8 mouse cellular contexts compared by ENCODE assay signal in the genomic region with DNA sequence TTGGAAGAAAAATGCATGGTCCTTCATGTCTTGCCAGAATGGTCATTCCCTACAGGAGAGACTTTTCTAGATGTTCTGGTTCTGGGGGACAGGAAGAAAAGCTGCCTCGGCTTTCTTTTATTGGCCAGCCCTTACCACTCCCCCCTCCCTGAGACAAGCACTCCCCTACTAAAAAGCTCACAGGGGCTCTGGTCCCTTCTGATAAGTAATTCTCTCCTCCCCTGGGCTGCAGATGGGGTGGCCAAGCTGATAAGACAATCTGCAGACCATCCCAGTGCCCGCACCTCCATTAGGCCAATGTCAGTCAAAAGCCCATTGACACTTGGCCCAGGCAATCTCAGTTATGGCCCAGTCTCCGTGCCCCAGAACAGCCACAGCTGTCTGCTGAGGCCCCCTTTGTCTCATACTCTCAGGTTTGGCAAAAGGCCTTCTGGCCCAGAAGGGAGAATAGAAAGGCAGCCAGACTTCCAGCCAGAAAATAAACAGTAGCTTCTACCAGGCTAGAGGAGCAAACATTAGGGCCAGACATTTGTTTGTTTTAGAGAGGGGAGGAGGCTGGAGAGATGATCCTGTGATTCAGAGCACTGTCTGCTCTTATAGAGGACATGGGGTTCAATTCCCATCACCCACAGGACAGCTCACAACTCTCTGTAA. TPM values are rescaled to one million over a fixed set of nuclear protein-coding genes. Genes with fewer than 3 reads are reported as not detected.
DNase-seq lines count a peak whose midpoint lies in the region; ATAC-seq and TF ChIP-seq lines count a peak whose summit lies in the region.

No protein-coding gene starts in this region.

- no peak overlapping the region for H3K9ac ChIP-seq in stomach, embryonic 14.5 days (replicated peaks; ENCODE audit: low read depth, low read length)
- no peak overlapping the region for H3K9ac ChIP-seq in stomach, postnatal 0 days (ENCODE audit: low read length)
- H3K9ac ChIP-seq in lung, embryonic 16.5 days (ENCODE audit: low read length), result no peak overlapping the region

- H3K27ac ChIP-seq in stomach, embryonic 14.5 days (ENCODE audit: low read length), result peak overlapping the region; percentile 52; the same call in 1 of the 2 replicates
- H3K27ac ChIP-seq in stomach, postnatal 0 days (replicated peaks), result no peak overlapping the region
- peak overlapping the region; percentile 86 for H3K27ac ChIP-seq in lung, embryonic 16.5 days (ENCODE audit: low read length)
- H3K27ac ChIP-seq in cerebellum, adult 2 months (ENCODE audit: insufficient read depth, low read length), result no peak overlapping the region

- no peak overlapping the region for H3K4me2 ChIP-seq in stomach, embryonic 14.5 days (replicated peaks; ENCODE audit: low read depth, low read length)
- H3K4me2 ChIP-seq in stomach, postnatal 0 days (replicated peaks; ENCODE audit: low read depth), result no peak overlapping the region
- peak overlapping the region; percentile 98 for H3K4me2 ChIP-seq in lung, embryonic 16.5 days (ENCODE audit: low read depth, low read length)

- no peak for DNase-seq in stomach, postnatal 0 days (ENCODE audit: low spot score)
- DNase-seq in heart, postnatal 4 days, result peak; percentile 49
- DNase-seq in adrenal gland, adult 2 months, result no peak
- DNase-seq in cerebellum, adult 2 months, result no peak
- no peak for DNase-seq in right cerebral cortex, postnatal 25 days
- no peak for DNase-seq in cerebellum, adult 18-20 months

- H3K27me3 ChIP-seq in stomach, embryonic 14.5 days (ENCODE audit: control insufficient read depth, insufficient read depth, low read length), result no peaks in the 10 kb centered on the region
- no peaks in the 10 kb centered on the region for H3K27me3 ChIP-seq in stomach, postnatal 0 days (ENCODE audit: control insufficient read depth, insufficient read depth, low read length)
- H3K27me3 ChIP-seq in lung, embryonic 16.5 days (ENCODE audit: control insufficient read depth, insufficient read depth, low read depth, low read length), result no peaks in the 10 kb centered on the region
- H3K27me3 ChIP-seq in cerebellum, adult 2 months (ENCODE audit: control insufficient read depth, insufficient read depth, low read length), result no peaks in the 10 kb centered on the region

- peaks cover 4% of the 10 kb centered on the region; the same call in 1 of the 2 replicates for H3K4me1 ChIP-seq in stomach, embryonic 14.5 days (ENCODE audit: control insufficient read depth, insufficient read depth, low read length)
- 0 out of 2 replicates have a peak, but pooled peaks cover 3% of the 10 kb centered on the region for H3K4me1 ChIP-seq in stomach, postnatal 0 days (replicated peaks; ENCODE audit: control insufficient read depth, insufficient read depth)
- H3K4me1 ChIP-seq in lung, embryonic 16.5 days (replicated peaks; ENCODE audit: control insufficient read depth, insufficient read depth, low read length), result peaks cover 37% of the 10 kb centered on the region
- H3K4me1 ChIP-seq in cerebellum, adult 2 months (ENCODE audit: control insufficient read depth, insufficient read depth, low read length), result no peaks in the 10 kb centered on the region

- no peak overlapping the region for H3K4me3 ChIP-seq in stomach, embryonic 14.5 days (ENCODE audit: low read depth, low read length)
- no peak overlapping the region for H3K4me3 ChIP-seq in stomach, postnatal 0 days (ENCODE audit: low read depth, low read length)
- peak overlapping the region; percentile 3; the same call in 1 of the 2 replicates for H3K4me3 ChIP-seq in lung, embryonic 16.5 days (ENCODE audit: low read length)
- no peak overlapping the region for H3K4me3 ChIP-seq in cerebellum, adult 2 months (replicated peaks; ENCODE audit: insufficient read depth, low read depth, low read length)

- H3K36me3 ChIP-seq in stomach, embryonic 14.5 days (ENCODE audit: control insufficient read depth, insufficient read depth, low read length), result peaks cover 3% of the 10 kb centered on the region; the same call in 1 of the 2 replicates
- H3K36me3 ChIP-seq in stomach, postnatal 0 days (ENCODE audit: control insufficient read depth, insufficient read depth, low read length), result no peaks in the 10 kb centered on the region; the same call in 1 of the 2 replicates
- H3K36me3 ChIP-seq in lung, embryonic 16.5 days (ENCODE audit: control insufficient read depth, insufficient read depth, low read length), result no peaks in the 10 kb centered on the region; the same call in 1 of the 2 replicates

- no peak for TF ChIP-seq CTCF in stomach, postnatal 0 days (IDR thresholded peaks at IDR 0.05; ENCODE audit: low read depth)
- no peak for TF ChIP-seq CTCF in cerebellum, adult 2 months (IDR thresholded peaks at IDR 0.05; ENCODE audit: borderline replicate concordance, insufficient read depth, low read depth, low read length)

- no peak for TF ChIP-seq EP300 in stomach, postnatal 0 days (optimal IDR thresholded peaks at IDR 0.05)

- ATAC-seq in stomach, embryonic 14.5 days (ENCODE audit: insufficient number of reproducible peaks, insufficient read depth, low FRiP score, low read depth), result no peak
- no peak for ATAC-seq in stomach, postnatal 0 days (ENCODE audit: low FRiP score, low TSS enrichment)
- ATAC-seq in lung, embryonic 16.5 days (ENCODE audit: low read depth), result peak; percentile 13

- TF ChIP-seq POLR2A in cerebellum, adult 2 months (IDR thresholded peaks at IDR 0.05; ENCODE audit: borderline replicate concordance, insufficient read depth, low read length), result no peak

- WGBS in stomach, embryonic 14.5 days, result 15% methylated on average over 3 of the region's 3 CpGs
- 25% methylated on average over 3 of the region's 3 CpGs for WGBS in stomach, postnatal 0 days
- WGBS in lung, embryonic 16.5 days, result 14% methylated on average over 3 of the region's 3 CpGs
- WGBS in cerebellum, adult 2 months, result 41% methylated on average over 3 of the region's 3 CpGs

- no peaks in the 10 kb centered on the region for H3K9me3 ChIP-seq in stomach, embryonic 14.5 days (ENCODE audit: control insufficient read depth, low read depth, low read length)
- no peaks in the 10 kb centered on the region for H3K9me3 ChIP-seq in stomach, postnatal 0 days (ENCODE audit: control insufficient read depth, low read length)
- no peaks in the 10 kb centered on the region for H3K9me3 ChIP-seq in lung, embryonic 16.5 days (ENCODE audit: control insufficient read depth, low read length)

RNA-seq across cellular contexts. Expression of gene Fam210b, which starts 3.1 kb away (rescaled TPM):
- polyA plus RNA-seq in stomach, embryonic 14.5 days (2014; fragmentation: Nextera tagmentation; extraction: Ambion mirVana), result 10.7 and 11.2 TPM in 2 replicates
- polyA plus RNA-seq in stomach, postnatal 0 days (2015; fragmentation: Nextera tagmentation; extraction: Ambion mirVana), result 23.9 and 25.7 TPM in 2 replicates
- total RNA-seq in heart, postnatal 4 days (2021), result 1 to 10 TPM; 7.3 to 8.1 TPM
- 38.8 and 40.8 TPM in 2 replicates for polyA plus RNA-seq in lung, embryonic 16.5 days (2015; fragmentation: Nextera tagmentation; extraction: Ambion mirVana)
- total RNA-seq in adrenal gland, adult 2 months (2021), result 10 to 100 TPM; 28.2 to 32.2 TPM
- polyA plus RNA-seq in adrenal gland, adult 2 months (2012; rRNA removed), result 47.1 and 48.5 TPM in 2 replicates
- 13.0 and 14.0 TPM in 2 replicates for polyA plus RNA-seq in cerebellum, adult 2 months (2012; rRNA removed)

RNA-seq across cellular contexts. Expression of gene Aurka, which starts 21.9 kb away (rescaled TPM):
- polyA plus RNA-seq in stomach, embryonic 14.5 days (2014; fragmentation: Nextera tagmentation; extraction: Ambion mirVana), result 104 and 111 TPM in 2 replicates
- 18.9 and 24.1 TPM in 2 replicates for polyA plus RNA-seq in stomach, postnatal 0 days (2015; fragmentation: Nextera tagmentation; extraction: Ambion mirVana)
- total RNA-seq in heart, postnatal 4 days (2021), result 10 to 100 TPM; 38.5 to 44.6 TPM
- 124 and 131 TPM in 2 replicates for polyA plus RNA-seq in lung, embryonic 16.5 days (2015; fragmentation: Nextera tagmentation; extraction: Ambion mirVana)
- 1 to 10 TPM; 1.8 to 2.7 TPM for total RNA-seq in adrenal gland, adult 2 months (2021)
- 1.3 and 2.0 TPM in 2 replicates for polyA plus RNA-seq in adrenal gland, adult 2 months (2012; rRNA removed)
- polyA plus RNA-seq in cerebellum, adult 2 months (2012; rRNA removed), result 2.1 and 2.2 TPM in 2 replicates

RNA-seq across cellular contexts. Expression of gene Cstf1, which starts 22.1 kb away (rescaled TPM):
- polyA plus RNA-seq in stomach, embryonic 14.5 days (2014; fragmentation: Nextera tagmentation; extraction: Ambion mirVana), result 40.0 and 43.2 TPM in 2 replicates
- polyA plus RNA-seq in stomach, postnatal 0 days (2015; fragmentation: Nextera tagmentation; extraction: Ambion mirVana), result 19.9 TPM in 2 replicates
- total RNA-seq in heart, postnatal 4 days (2021), result 10 to 100 TPM; 29.8 to 31.4 TPM
- 34.7 and 37.5 TPM in 2 replicates for polyA plus RNA-seq in lung, embryonic 16.5 days (2015; fragmentation: Nextera tagmentation; extraction: Ambion mirVana)
- 10 to 100 TPM; 30.1 to 33.4 TPM for total RNA-seq in adrenal gland, adult 2 months (2021)
- polyA plus RNA-seq in adrenal gland, adult 2 months (2012; rRNA removed), result 30.7 and 31.5 TPM in 2 replicates
- polyA plus RNA-seq in cerebellum, adult 2 months (2012; rRNA removed), result 28.2 and 31.6 TPM in 2 replicates

RNA-seq across cellular contexts. Expression of gene Cass4, which starts 45.2 kb away (rescaled TPM):
- 0.13 and 0.32 TPM in 2 replicates for polyA plus RNA-seq in stomach, embryonic 14.5 days (2014; fragmentation: Nextera tagmentation; extraction: Ambion mirVana)
- polyA plus RNA-seq in stomach, postnatal 0 days (2015; fragmentation: Nextera tagmentation; extraction: Ambion mirVana), result 0.17 and 0.18 TPM in 2 replicates
- total RNA-seq in heart, postnatal 4 days (2021), result under 1 TPM; 0.27 to 0.29 TPM
- polyA plus RNA-seq in lung, embryonic 16.5 days (2015; fragmentation: Nextera tagmentation; extraction: Ambion mirVana), result 9.0 and 11.8 TPM in 2 replicates
- under 1 TPM in 1 of 2 experiments, not detected in 1; 0.28 TPM for total RNA-seq in adrenal gland, adult 2 months (2021)
- 0.17 and 0.22 TPM in 2 replicates for polyA plus RNA-seq in adrenal gland, adult 2 months (2012; rRNA removed)
- polyA plus RNA-seq in cerebellum, adult 2 months (2012; rRNA removed), result 0.11 and 0.14 TPM in 2 replicates

Comparison
In these comparisons a context has a peak if more than half of its experiments do, and no peak if none do; other contexts are left out.
1. H3K27ac ChIP-seq: peak in stomach, embryonic 14.5 days (single experiment) and lung, embryonic 16.5 days (single experiment); none in stomach, postnatal 0 days (single experiment) and cerebellum, adult 2 months (single experiment).